8 mouse cellular contexts compared by ENCODE assay signal in genomic region chr2:84634934-84635482, GRCm38 (mm10). TPM values are rescaled to one million over a fixed set of nuclear protein-coding genes. Genes with fewer than 3 reads are reported as not detected.
DNase-seq lines count a peak whose midpoint lies in the region; ATAC-seq and TF ChIP-seq lines count a peak whose summit lies in the region.

No protein-coding gene starts in this region.

- peak overlapping the region; percentile 81 for H3K27ac ChIP-seq in hindbrain, postnatal 0 days
- H3K27ac ChIP-seq in midbrain, embryonic 12.5 days (replicated peaks), result peak overlapping the region; percentile 86

- TF ChIP-seq CTCF in hindbrain, postnatal 0 days (IDR thresholded peaks at IDR 0.05; ENCODE audit: low read depth), result no peak

- ATAC-seq in hindbrain, postnatal 0 days, result no peak
- ATAC-seq in midbrain, embryonic 12.5 days (ENCODE audit: low FRiP score, low read depth), result peak; percentile 28
- no peak for ATAC-seq in activated CD4-positive, CD25-positive, alpha-beta regulatory T cell, adult 4 months

- 24% methylated on average over 4 of the region's 4 CpGs for WGBS in hindbrain, postnatal 0 days
- 28% methylated on average over 4 of the region's 4 CpGs for WGBS in midbrain, embryonic 12.5 days

- H3K9me3 ChIP-seq in hindbrain, postnatal 0 days (ENCODE audit: low read length), result no peaks in the 10 kb centered on the region
- H3K9me3 ChIP-seq in midbrain, embryonic 12.5 days, result no peaks in the 10 kb centered on the region

- H3K4me3 ChIP-seq in hindbrain, postnatal 0 days (ENCODE audit: low read length), result no peak overlapping the region
- H3K4me3 ChIP-seq in midbrain, embryonic 12.5 days, result no peak overlapping the region

- H3K27me3 ChIP-seq in hindbrain, postnatal 0 days (ENCODE audit: insufficient read depth, low read length), result no peaks in the 10 kb centered on the region
- no peaks in the 10 kb centered on the region for H3K27me3 ChIP-seq in midbrain, embryonic 12.5 days

- peaks cover 33% of the 10 kb centered on the region for H3K4me1 ChIP-seq in hindbrain, postnatal 0 days (ENCODE audit: insufficient read depth, low read length)
- peaks cover 58% of the 10 kb centered on the region for H3K4me1 ChIP-seq in midbrain, embryonic 12.5 days

- peak overlapping the region; percentile 30 for H3K4me2 ChIP-seq in hindbrain, postnatal 0 days (ENCODE audit: low read depth, low read length)
- peak overlapping the region; percentile 33 for H3K4me2 ChIP-seq in midbrain, embryonic 12.5 days (replicated peaks)

- H3K36me3 ChIP-seq in hindbrain, postnatal 0 days (ENCODE audit: insufficient read depth, low read length), result no peaks in the 10 kb centered on the region
- no peaks in the 10 kb centered on the region for H3K36me3 ChIP-seq in midbrain, embryonic 12.5 days

- no peak overlapping the region for H3K9ac ChIP-seq in hindbrain, postnatal 0 days (replicated peaks; ENCODE audit: low read length)
- no peak overlapping the region for H3K9ac ChIP-seq in midbrain, embryonic 12.5 days (replicated peaks)

- DNase-seq in layer of hippocampus, adult 11-12 months (ENCODE audit: low spot score), result peak; percentile 35
- no peak for DNase-seq in layer of hippocampus, postnatal 10 days (ENCODE audit: low spot score in 2 of 2)
- peak; percentile 35 for DNase-seq in embryo, embryonic 9.5 days (ENCODE audit: extremely low spot score)
- peak; percentile 18 for DNase-seq in hindbrain, postnatal 0 days (ENCODE audit: low spot score)
- no peak for DNase-seq in ovary, postnatal 36 days (ENCODE audit: low spot score)
- no peak for DNase-seq in urinary bladder, postnatal 36 days (ENCODE audit: low spot score in 2 of 2)

RNA-seq across cellular contexts. Expression of gene Ctnnd1, which starts 15.6 kb away (rescaled TPM):
- 10 to 100 TPM; 62.2 to 63.7 TPM for total RNA-seq in layer of hippocampus, postnatal 10 days (2021)
- total RNA-seq in hindbrain, postnatal 0 days (2014; rRNA removed), result 75.7 and 86.5 TPM in 2 replicates
- 12.7 and 15.8 TPM in 2 replicates for polyA plus RNA-seq in hindbrain, postnatal 0 days (2015; fragmentation: Nextera tagmentation; extraction: Ambion mirVana)
- 47.4 and 47.7 TPM in 2 replicates for polyA plus RNA-seq in midbrain, embryonic 12.5 days (2016; fragmentation: Nextera tagmentation; extraction: Ambion mirVana)
- under 1 TPM; 0.29 to 0.67 TPM for polyA plus RNA-seq in activated CD4-positive, CD25-positive, alpha-beta regulatory T cell, adult 4 months (2017; shearing (Covaris generic))

RNA-seq across cellular contexts. Expression of gene Btbd18, which starts 23.9 kb away (rescaled TPM):
- total RNA-seq in layer of hippocampus, postnatal 10 days (2021), result not detected
- total RNA-seq in hindbrain, postnatal 0 days (2014; rRNA removed), result not detected in 2 replicates
- 0.50 and 0.68 TPM in 2 replicates for polyA plus RNA-seq in hindbrain, postnatal 0 days (2015; fragmentation: Nextera tagmentation; extraction: Ambion mirVana)
- polyA plus RNA-seq in midbrain, embryonic 12.5 days (2016; fragmentation: Nextera tagmentation; extraction: Ambion mirVana), result 0.26 and 0.31 TPM in 2 replicates
- polyA plus RNA-seq in activated CD4-positive, CD25-positive, alpha-beta regulatory T cell, adult 4 months (2017; shearing (Covaris generic)), result under 1 TPM; 0.15 to 0.53 TPM

RNA-seq across cellular contexts. Expression of gene Selenoh, which starts 35.6 kb away (rescaled TPM):
- total RNA-seq in layer of hippocampus, postnatal 10 days (2021), result 10 to 100 TPM; 58.8 to 67.6 TPM
- 271 and 302 TPM in 2 replicates for total RNA-seq in hindbrain, postnatal 0 days (2014; rRNA removed)
- polyA plus RNA-seq in hindbrain, postnatal 0 days (2015; fragmentation: Nextera tagmentation; extraction: Ambion mirVana), result 247 and 248 TPM in 2 replicates
- 367 and 374 TPM in 2 replicates for polyA plus RNA-seq in midbrain, embryonic 12.5 days (2016; fragmentation: Nextera tagmentation; extraction: Ambion mirVana)
- 100 to 1,000 TPM; 152 to 184 TPM for polyA plus RNA-seq in activated CD4-positive, CD25-positive, alpha-beta regulatory T cell, adult 4 months (2017; shearing (Covaris generic))

RNA-seq across cellular contexts. Expression of gene Gm28635, which starts 42.8 kb away (rescaled TPM):
- total RNA-seq in layer of hippocampus, postnatal 10 days (2021), result 1 to 10 TPM; 4.1 to 4.8 TPM
- total RNA-seq in hindbrain, postnatal 0 days (2014; rRNA removed), result not detected in 2 replicates
- polyA plus RNA-seq in hindbrain, postnatal 0 days (2015; fragmentation: Nextera tagmentation; extraction: Ambion mirVana), result not detected in 2 replicates
- polyA plus RNA-seq in midbrain, embryonic 12.5 days (2016; fragmentation: Nextera tagmentation; extraction: Ambion mirVana), result not detected in 2 replicates
- not detected for polyA plus RNA-seq in activated CD4-positive, CD25-positive, alpha-beta regulatory T cell, adult 4 months (2017; shearing (Covaris generic))

RNA-seq across cellular contexts. Expression of gene Med19, which starts 43.2 kb away (rescaled TPM):
- 10 to 100 TPM; 33.0 to 38.8 TPM for total RNA-seq in layer of hippocampus, postnatal 10 days (2021)
- 31.4 and 31.6 TPM in 2 replicates for total RNA-seq in hindbrain, postnatal 0 days (2014; rRNA removed)
- 47.4 and 47.5 TPM in 2 replicates for polyA plus RNA-seq in hindbrain, postnatal 0 days (2015; fragmentation: Nextera tagmentation; extraction: Ambion mirVana)
- polyA plus RNA-seq in midbrain, embryonic 12.5 days (2016; fragmentation: Nextera tagmentation; extraction: Ambion mirVana), result 51.8 and 54.8 TPM in 2 replicates
- 10 to 100 TPM; 16.9 to 17.8 TPM for polyA plus RNA-seq in activated CD4-positive, CD25-positive, alpha-beta regulatory T cell, adult 4 months (2017; shearing (Covaris generic))

Comparison
In these comparisons a context has a peak if more than half of its experiments do, and no peak if none do; other contexts are left out.
1. DNase-seq: peak in layer of hippocampus, adult 11-12 months (single experiment), embryo, embryonic 9.5 days (single experiment) and hindbrain, postnatal 0 days (single experiment); none in layer of hippocampus, postnatal 10 days (0 of 2), ovary, postnatal 36 days (single experiment) and urinary bladder, postnatal 36 days (0 of 2).